Mouse (Mus musculus) retina, adult 2 months (tissue): ENCODE data around the gene Kcnj8.

Source experiments
- DNase-seq: peaks from one replicate; pipeline ENCODE4 v3.0.0-alpha.2; 2012; ENCODE audit warnings: low read depth, low spot score

Kcnj8 gene

DNA sequence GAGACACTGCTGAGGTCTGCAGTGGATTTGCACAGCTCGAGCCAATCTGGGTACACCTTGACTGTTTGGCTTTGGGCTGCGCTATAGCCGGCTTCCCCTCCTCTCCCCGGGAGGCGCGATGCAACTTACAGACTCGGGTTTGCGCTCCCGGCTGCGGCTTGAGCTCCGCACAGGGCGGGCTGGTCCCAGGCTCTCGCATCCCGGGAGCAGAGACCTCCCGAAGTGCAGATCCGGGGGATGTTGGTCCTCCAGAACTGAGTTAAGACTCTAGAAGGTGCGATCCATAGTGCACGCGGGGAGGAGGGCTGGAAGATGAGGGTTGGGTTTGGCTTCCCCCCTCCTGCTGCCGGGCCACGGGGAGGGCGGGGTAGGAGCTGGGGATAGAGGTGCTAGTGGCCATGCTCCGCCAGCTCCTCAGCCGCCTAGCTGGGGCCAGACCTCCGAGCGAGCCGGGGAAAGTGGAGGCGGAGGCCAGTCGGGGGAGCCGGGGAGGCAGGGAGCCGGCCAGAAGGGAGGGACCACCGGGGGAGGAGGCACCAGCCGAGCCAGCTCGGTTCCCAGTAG, at the start of gene Kcnj8:
Gene Kcnj8 (minus strand): TSS at position 560 of the 564 bp plus-strand sequence.
- DNase-seq, result no peak

DNA sequence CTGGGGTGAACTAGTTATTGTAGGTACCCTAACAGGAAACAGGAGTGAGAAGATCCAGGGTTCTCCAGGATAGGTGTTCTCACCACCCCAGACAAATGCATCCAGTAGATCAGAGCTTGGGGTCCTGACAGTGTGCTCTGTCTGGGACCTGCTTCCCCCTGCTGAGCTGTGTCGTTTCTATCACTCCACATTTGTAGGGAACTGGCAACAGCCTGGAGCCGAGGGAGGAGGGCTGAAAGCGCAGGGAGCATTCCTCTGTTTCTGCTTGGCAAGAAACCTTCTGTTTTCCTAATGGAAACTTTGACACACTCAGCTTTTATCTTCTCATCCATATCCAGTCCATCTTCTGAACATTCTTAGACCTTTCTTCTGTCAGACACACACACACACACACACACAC, 45.2 kb upstream of the Kcnj8 start:
- DNase-seq, result no peak

DNA sequence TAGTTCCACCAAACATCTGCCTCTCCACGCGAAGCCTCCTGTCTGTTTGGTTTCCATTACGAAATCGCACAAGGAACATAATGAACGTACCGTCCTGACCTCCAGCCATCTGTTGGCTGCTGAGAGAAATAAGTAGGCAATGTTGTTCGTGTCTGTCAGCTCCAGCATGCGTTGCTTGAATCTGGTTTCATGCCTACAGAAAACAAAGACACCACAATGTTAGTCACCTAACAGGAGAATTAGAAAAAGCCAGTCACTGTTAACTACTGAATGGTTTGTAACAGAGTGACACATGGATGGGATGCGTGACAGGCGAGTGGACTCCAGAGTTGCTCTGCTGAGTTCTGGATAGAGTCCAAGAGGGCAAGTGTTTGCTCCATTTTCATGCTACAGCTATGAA, 42.9 kb upstream of the Kcnj8 start:
- no peak for DNase-seq

DNA sequence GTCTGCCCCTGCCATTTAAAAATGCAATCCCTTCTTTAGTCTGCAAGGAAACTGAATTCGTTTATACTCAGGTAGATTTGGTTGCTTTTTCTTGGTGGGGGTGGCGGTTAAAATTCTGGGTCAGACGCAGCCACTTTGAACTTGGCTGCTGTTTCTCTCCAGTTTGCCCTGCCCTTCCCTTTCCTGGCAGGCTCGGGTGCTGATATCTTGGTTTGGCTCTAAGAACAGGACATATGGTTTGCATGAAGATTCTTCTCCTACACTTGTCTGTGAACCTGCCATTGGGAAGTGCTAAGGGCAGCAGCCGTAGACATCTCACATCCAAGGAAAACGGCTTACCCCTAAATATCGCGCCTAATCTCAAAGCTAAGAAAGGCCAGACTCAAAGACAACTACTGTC, 41.0 kb upstream of the Kcnj8 start:
- no peak for DNase-seq

DNA sequence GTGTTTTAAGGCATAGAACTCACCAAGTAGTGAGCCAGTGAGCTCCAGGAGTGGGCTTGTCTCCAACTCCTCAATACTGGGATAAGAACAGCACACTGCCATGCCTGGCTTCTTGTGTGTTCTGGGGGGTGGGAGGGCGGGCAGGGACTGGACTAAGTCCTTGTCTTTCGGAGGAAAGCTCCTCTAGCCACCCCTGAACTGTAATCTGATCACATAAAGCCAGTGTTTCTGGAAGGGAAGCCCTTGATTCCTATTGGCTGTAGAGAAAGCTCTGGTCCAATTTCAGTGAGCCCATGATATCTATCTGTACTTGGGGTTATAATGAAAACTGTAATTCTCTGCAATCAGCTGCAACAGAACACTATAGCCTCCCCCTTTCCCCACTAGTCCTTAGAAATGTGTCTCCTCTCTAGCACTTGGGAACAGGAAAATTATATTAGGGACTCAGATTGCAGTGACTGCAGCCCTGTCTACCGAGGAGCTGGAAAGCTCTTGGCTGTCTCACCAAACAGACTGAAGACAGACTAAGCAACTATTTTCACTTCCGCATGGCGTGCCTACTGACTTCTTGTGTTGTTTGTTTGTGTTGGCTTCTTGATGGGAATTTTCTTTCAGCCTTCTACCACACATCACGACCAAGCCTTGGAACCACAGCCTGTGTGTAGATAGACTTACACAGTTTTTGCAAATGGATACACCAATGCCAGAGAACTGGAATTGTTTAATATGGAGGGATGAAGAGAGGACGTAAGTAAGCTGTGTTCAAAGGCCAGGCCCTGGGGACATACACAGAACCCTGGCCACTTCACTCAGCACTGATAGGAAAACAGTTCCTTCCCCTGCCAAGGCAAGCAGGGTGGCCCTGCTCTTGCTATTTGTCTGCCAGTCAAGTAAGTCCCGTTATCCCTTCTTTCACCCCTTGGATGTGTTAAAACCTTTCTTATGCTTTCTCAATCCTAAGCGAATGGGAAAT, 38.3 kb upstream of the Kcnj8 start:
- no peak for DNase-seq

DNA sequence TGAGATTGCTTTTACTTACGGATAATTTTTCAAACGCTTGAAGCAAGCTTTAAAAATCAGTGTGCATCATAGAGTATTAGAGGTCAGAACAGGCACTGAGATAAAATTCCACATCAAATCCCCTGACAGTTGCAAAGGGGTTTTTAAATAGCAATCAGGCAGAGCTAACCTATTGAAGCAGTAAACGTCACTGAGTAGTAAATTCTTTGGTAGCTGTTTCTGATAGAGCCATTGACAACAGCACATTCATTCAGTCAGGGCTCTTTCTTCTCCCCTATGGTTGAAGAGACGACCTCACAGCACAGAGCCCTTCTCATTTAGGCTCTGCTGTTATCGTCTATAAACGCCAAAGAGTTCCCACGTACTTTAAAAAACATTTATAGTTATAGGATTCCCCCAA, 35.7 kb upstream of the Kcnj8 start:
- DNase-seq, result no peak

DNA sequence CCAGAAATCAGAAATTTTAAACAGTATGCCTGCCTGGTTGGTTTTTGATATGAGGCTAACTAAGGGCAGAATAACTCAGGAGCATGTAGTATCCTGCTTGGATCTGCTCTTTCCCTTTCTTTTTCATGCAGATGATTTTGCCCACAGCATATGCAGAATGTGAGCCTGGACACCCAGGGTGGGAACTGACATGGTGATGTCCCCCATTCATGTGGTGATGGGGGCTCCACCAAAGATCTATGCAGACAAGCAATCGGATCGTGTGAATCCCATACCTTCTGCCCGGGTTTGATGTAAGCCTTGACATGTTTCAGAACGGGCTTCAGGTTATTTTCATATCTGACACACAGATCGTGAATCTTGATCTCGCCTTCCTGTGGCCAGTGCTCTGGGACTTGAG, 31.4 kb upstream of the Kcnj8 start:
- no peak for DNase-seq

DNA sequence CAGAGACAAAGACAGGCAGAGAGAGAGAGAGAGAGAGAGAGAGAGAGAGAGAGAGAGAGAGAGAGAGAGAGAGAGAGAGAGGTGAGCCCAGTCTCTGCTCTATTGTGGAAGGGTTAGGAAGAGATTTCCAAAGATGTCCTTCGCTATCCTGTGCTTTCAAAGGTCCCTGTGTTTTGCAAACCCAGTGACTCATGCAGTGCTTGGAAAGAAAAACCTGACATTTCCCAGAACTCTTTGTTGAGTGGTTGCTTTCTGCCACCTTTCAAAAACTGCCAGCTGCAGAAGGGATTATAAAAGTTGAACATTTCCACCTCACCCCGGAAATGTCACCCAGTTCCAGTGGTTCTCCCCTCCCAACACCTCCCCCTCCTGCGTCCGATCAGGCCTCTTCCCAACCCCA, 7.4 kb upstream of the Kcnj8 start:
- no peak for DNase-seq

DNA sequence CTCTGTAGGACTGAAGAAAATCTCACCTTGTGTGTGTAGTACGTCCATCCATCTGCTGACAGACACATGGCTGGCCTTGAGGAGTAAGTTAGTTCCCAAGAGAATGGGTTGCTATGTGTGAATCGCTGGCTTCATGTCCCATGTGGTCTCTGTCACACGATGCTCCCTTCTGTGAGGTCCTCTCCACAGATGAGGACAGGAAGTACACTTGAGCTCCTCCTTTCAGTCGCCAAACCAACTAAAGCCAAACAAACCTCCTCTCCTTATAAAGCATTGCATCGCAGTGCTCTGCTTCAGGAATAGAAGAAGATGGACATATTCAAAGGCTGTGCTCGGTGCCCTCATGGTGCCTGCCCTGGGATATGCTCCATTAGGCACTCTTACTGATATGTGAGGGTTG, 6.4 kb upstream of the Kcnj8 start:
- DNase-seq, result no peak

DNA sequence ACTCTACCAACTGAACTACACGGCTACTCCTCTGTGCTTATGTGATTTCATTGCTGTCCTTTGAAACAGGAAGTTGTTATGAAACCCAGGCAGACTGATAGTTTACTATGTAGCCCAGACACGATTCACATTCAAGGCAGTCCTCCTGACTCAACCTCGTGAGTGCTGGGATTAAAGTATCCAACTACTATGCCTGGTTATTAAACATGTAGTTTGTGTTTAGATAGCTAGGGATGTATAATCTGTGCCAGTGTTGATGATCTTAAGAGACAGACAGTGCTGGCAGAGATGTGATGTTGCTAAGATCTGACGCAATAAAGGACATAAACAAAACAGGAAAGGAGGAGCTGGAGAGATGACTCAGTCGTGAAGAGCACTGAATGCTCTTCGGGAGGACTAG, 1.5 kb upstream of the Kcnj8 start:
- no peak for DNase-seq

DNA sequence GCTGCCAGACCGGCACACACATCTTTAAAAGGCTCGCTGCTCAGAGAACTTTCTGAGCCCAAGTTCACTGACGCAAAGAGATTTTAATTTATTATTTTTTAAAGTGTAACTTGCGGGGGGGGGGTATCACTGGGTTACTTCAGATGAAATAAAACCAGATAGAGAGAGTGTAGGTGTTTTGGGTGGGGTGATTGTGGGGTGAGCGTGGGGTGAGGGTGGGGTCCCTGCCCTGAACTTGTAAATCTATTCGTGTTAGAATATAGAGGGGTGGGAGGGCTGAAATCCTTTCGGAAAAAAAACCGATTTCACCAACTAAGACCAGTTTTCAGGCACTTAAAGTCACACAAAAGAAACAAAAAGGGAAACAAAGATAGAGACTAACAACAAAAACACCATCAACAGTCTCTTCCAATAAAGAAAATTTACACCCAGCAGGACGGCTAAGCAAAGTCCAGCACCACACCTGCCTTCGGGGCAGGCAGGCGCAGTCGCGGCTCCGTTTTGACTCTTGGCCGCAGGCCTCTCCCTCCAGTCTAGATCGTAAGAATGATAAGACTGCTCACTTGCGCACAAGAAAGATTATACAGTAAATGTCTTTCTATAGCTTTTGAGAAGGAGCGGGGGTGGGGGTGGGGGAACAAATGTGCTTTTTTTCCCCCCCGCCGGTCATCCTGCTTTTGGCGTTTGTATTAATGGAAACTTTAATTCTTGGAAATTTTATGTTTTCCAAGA, 381 bp upstream of the Kcnj8 start:
- DNase-seq, result no peak

DNA sequence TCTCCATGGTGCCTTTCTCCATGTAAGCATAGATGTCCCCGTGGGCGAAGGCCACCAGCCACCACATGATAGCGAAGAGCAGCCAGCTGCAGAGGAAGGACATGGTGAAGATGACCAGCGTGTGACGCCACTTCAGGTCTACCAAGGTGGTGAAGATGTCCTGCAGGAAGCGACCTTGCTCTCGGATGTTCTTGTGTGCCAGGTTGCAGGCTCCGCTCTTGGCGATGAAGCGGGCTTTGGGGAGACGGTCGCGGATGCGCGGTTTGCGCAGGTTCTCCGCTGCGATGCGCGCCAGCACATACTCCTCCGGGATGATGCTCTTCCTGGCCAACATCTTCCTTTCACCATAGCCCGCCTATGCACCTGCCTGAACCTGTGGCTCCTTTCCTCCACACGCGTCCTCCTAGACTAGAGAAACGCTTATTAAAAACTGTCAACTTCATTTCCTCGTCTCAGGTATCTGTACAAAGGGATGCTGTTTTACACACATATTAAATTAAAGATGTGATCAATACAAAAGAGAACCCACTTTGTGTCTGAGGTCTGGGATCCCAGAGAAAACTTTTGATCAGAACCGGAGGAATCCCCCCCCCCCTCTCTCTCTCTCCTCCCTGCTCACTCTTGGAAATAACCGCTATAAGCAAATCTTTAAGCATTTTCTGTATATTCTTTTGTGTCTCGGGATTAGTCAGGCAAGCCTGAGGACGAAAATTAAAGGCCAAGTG, 1.2 kb downstream of the Kcnj8 start:
- DNase-seq, result no peak

DNA sequence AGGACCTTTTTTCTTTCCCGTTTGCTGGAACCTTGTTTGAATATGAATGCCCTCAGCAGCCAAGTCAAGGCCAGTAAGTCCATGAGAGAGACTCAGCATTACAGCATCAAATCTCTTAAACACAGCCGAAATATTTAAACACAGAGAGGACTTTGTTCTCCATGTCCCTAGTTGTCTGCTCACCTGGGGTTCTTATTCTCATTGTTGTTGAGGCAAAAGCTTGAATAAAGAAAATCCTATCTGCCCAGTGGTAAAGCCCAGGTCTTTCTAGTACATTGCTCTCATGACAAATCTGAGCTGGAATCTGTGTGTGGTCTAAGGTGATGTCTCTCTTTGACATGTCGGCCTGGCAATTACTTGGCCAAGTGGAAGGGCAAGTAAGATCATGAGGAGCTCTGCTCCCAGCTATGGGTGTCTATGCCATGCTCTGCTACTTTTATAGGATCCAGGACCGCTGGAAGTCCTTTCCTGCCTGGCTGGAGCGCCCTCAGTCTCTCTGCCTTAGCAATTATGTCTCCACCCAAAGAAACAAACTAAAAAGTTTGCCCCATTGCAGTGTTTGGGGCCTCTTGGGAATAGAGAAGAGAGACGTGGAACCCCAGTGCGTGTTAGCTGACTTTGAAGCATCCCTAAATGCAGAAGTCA, 2.6 kb downstream of the Kcnj8 start:
- DNase-seq, result no peak

DNA sequence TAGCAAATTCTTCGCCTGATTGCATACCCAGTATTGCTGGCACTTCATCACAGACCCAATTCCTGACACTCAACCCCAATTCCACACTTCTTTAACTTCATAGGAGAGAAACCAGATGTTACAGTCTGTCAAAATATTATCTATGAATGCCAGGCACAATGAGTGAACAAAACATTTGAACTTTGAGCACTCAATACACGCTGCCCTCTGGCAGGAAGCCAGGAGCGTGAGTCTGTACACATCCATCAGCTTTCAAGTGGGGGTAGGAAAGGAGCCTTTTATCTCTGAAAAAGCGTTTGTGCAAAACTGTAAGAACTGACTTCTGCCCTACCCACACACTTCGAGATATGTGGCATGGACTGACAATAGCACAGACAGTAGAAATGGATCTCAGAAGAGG, 4.0 kb downstream of the Kcnj8 start:
- DNase-seq, result no peak

DNA sequence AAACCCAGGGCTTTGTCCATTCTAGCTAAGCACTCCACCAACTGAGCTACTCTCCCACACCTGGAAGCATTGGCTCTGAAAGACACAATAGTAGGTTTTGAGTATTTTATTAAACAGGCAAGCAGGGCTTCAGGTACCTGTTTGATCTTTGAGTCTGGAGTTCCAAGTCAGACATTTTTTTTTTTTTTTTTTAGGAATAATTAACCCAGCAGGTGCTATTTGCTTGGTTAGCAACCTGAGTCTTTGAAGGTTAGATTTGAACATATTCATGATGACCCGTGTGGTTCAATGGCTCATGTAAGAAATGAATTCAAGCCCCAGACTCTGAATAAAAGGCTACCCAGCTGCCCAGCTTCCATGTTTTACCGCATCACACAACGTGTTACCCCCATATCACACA, 6.7 kb downstream of the Kcnj8 start:
- DNase-seq, result no peak

DNA sequence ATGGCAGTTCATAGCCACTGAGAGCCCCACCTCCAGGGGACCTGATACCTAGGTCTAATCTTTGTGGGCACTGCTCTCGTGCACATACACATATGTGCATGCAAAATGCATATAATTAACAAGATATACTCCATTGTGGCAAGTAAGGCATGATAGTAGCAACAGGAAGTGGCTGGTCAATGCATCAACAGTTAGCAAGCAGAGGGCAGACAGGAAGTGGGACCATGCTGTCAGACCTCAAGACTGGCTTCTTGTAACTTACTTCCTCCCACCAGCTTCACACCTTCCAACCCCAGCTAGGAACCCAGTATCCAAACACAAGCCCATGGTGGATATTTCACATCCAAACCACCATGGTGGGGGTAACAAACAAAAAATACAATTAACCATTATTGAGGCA, 10.3 kb downstream of the Kcnj8 start:
- DNase-seq, result no peak

DNA sequence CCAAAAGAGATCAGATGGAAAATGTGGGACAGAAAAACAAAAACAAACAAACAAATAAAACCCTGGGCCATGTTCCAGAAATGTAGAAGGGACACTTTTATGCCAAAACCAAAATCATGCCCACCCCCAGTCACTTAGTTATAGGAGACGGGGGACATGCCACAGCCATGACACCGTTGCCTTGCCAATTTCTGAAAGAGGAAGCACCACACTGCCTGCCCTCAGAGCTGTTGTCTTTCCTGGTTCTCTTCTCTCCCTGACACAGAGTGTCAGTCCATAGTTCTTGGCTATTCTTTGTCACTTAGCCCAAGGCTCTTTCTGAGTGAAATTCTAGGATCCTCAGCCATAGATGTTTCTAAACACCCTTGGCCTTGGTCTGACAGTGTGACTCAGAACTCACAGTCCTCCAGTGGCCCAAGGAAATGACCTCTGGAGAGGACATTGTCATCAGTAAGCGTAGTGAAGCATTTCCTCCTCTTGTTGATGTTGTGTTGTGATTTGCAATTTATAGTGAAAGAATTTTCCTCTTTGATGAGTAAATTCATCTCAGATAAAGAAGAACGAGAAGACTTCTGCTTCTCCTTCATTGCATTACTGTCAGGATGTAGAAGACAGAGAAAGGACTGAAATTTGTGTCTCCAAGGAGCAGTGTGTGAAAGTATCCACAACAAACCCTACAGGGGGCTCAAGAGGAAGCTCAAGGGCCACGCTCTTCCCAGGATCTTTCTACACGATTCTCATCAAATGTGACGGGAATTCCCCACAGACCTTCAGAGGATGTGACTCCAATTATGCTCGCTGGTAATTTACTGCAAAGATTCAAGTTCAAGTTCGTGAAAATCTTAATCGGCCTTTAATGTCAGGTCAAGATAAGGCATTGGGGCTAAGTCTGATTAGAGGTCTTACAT, 12.4 kb downstream of the Kcnj8 start:
- no peak for DNase-seq

DNA sequence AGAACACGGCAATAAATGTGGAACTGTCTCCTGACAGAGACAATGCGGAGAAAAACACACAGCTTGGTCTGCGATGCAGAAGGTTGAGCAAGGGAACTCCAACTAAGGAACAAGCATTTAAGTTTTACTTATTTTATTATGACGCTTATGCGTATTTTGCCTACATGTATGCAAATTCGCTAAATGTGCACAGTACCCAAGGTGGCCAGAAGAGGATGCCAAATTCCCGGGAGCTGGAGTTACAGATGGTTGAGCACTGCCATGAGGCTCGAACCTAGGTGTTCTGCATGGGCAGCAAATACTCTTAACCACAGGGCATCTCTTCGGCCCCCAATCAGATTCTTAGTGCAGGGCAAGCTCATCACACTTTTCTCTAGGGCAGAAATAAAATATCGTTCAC, 13.3 kb downstream of the Kcnj8 start:
- DNase-seq, result no peak

DNA sequence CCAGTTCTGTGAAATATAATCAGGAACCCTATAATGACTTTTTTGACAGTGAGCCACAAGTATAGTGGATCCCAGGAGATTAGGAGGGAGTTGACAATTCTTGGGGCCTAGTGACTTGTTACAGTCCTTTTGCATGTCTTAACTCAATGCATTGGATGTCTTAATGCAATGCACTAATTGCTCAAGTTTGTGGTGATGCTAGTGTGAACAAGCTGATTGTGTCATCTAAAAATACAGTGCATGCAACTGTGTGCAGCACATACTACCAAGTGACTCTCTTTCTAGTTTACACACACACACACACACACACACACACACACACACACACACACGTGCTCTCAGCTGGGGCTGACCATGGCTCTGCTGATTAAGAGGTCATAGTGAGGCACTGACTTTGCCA, 15.4 kb downstream of the Kcnj8 start:
- no peak for DNase-seq

DNA sequence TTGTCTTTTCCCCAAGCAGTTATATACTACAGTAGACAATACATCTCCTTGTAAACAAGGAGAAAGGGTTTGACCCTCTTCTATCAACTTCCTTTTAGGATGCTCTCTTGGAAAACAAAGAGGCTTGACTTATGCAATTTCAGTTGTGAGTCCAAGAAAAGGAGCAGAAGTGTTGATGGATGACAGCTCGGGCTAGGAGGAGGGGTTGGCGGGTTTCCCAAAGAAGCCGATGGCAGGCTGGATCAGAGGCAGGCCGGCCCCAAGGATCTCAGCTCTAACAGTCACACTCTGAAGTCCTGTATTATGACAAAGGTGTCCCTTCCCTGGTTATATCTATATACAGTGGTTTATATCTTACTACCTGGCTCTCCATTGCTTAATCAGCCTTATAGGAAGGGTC, 19.9 kb downstream of the Kcnj8 start:
- DNase-seq, result no peak
